Mouse (Mus musculus): ENCODE measurements at regions not wholly inside any gene's neighbourhood (a gene's known extent, or its start where the extent isn't known, plus 50 kb on each side); places are given as distances from the start of the nearest gene placed in this dataset.

- ATAC-seq (replicated peaks; ENCODE audit: low FRiP score, low TSS enrichment, low read depth) (no peak), DNase-seq (ENCODE audit: low spot score) (no peak)
- H3K9ac ChIP-seq (ENCODE audit: low read length), result no peak overlapping the region
- H3K4me1 ChIP-seq (replicated peaks; ENCODE audit: control insufficient read depth, insufficient read depth, low read length), result peaks cover 16% of the 10 kb centered on the region; the same call in 1 of the 2 replicates
- no peaks in the 10 kb centered on the region for H3K27me3 ChIP-seq (replicated peaks; ENCODE audit: control insufficient read depth, insufficient read depth, low read length)
- H3K4me3 ChIP-seq (ENCODE audit: low read depth, low read length), result no peak overlapping the region
- 46% methylated on average over 6 of the region's 6 CpGs for WGBS
- no peak overlapping the region for H3K4me2 ChIP-seq (ENCODE audit: low read length)
- no peak overlapping the region for H3K27ac ChIP-seq (ENCODE audit: low read depth)
- H3K9me3 ChIP-seq (ENCODE audit: control insufficient read depth, low read length), result no peaks in the 10 kb centered on the region
- H3K36me3 ChIP-seq (ENCODE audit: control insufficient read depth, insufficient read depth, low read length), result no peaks in the 10 kb centered on the region
Observed at GRCm38 (mm10) chr12:27496826-27497557, 154.6 kb upstream of the Sox11 start.

DNA sequence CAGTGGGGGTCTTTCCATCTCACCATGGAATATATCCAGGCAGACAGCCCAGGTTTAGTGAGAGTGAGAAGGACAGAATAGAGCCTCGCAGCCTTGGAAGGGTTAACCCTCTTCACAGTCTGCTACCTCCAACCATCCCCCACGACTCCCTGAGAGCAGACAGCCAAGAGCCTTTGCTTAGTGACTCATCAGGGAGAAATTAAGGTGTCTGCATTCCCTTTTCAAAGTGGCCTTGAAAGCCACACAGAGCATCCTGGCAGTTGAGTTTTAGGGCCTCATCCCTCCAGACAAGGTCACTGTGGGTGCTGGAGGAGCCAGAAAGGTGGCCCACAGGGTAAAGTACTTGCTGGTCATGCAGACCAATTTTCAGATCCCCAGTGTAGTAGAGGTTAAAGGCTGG is 149.9 kb upstream of the Sox11 start:
- no peak overlapping the region for H3K9ac ChIP-seq (ENCODE audit: low read length)
- no peak overlapping the region for H3K4me2 ChIP-seq (ENCODE audit: low read length)
- DNase-seq (ENCODE audit: low spot score) (no peak), ATAC-seq (replicated peaks; ENCODE audit: low FRiP score, low TSS enrichment, low read depth) (peak; percentile 61)
- H3K9me3 ChIP-seq (ENCODE audit: control insufficient read depth, low read length), result no peaks in the 10 kb centered on the region
- no peaks in the 10 kb centered on the region for H3K27me3 ChIP-seq (replicated peaks; ENCODE audit: control insufficient read depth, insufficient read depth, low read length)
- no peak overlapping the region for H3K4me3 ChIP-seq (ENCODE audit: low read depth, low read length)
- no peaks in the 10 kb centered on the region for H3K36me3 ChIP-seq (ENCODE audit: control insufficient read depth, insufficient read depth, low read length)
- 11% methylated on average over 2 of the region's 2 CpGs for WGBS
- H3K4me1 ChIP-seq (replicated peaks; ENCODE audit: control insufficient read depth, insufficient read depth, low read length), result peaks cover 10% of the 10 kb centered on the region; the same call in 1 of the 2 replicates
- H3K27ac ChIP-seq (ENCODE audit: low read depth), result no peak overlapping the region

DNA sequence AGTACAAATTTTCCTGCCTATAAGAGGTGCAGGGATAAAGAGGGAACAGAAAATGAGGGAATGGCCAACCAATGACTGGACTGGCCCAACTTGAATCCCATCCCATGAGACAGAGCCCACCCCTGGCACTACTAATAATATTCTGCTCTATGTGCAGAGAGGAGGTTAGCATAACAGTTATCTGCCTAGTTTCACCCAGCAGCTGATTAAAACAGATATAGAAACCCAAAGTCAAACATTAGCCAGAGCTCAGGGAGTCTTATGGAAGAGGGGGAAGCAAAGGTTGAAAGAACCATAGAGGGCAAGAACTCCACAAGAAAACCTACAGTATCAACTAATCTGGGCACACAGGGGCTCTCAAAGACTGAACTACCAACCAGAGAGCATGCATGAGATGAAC is 138.9 kb upstream of the Sox11 start:
- DNase-seq (ENCODE audit: low spot score), result no peak
- H3K27ac ChIP-seq (ENCODE audit: low read depth), result no peak overlapping the region
- no peaks in the 10 kb centered on the region for H3K27me3 ChIP-seq (replicated peaks; ENCODE audit: control insufficient read depth, insufficient read depth, low read length)
- H3K4me1 ChIP-seq (replicated peaks; ENCODE audit: control insufficient read depth, insufficient read depth, low read length), result no peaks in the 10 kb centered on the region
- H3K9me3 ChIP-seq (ENCODE audit: control insufficient read depth, low read length), result no peaks in the 10 kb centered on the region
- no peak for ATAC-seq (replicated peaks; ENCODE audit: low FRiP score, low TSS enrichment, low read depth)
- H3K36me3 ChIP-seq (ENCODE audit: control insufficient read depth, insufficient read depth, low read length), result no peaks in the 10 kb centered on the region
- H3K9ac ChIP-seq (ENCODE audit: low read length), result no peak overlapping the region
- no peak overlapping the region for H3K4me2 ChIP-seq (ENCODE audit: low read length)
- H3K4me3 ChIP-seq (ENCODE audit: low read depth, low read length), result no peak overlapping the region

DNA sequence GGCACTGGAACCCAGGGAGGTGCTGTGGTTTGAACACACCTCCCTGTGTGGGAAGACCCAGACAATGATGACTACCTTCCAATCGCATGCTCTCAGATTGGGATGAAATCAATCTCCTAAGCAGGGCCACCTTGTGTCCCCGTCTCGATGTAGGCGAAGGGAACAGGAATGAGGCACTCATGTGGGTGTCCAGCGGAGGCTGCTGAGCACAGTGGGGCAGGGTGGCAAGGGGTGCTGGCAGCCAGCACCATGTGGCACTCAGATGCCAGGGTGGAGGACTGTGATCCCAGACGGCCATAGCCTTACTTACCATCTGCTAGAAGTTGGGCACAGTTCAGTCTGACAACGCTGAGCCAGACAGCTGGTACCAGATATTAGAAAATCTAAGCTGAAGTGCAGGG is 137.2 kb upstream of the Sox11 start:
- DNase-seq (ENCODE audit: low spot score) (no peak), ATAC-seq (replicated peaks; ENCODE audit: low FRiP score, low TSS enrichment, low read depth) (no peak)

DNA sequence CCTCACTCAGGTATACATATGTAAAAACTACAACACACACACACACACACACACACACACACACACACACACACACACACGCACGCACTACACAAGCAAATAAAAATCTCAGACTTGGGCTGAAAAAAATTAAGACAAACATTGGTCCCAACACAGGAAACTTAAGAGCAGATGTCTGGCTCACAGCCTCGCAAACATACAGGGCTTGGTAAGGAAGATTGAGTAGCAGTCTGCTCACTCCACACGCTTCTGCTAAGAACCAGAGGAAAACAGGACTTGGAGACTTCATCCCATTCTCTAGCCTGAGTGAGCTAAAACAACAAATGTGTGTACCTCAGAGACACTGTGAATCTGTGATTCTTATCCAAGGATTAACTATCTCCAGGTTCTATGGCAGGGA is 132.3 kb upstream of the Sox11 start:
- Histone ChIP-seq H3K4me3 (ENCODE audit: low read depth, low read length) (no peak overlapping the region), H3K4me2 (ENCODE audit: low read length) (no peak overlapping the region), H3K9ac (ENCODE audit: low read length) (no peak overlapping the region), H3K36me3 (ENCODE audit: control insufficient read depth, insufficient read depth, low read length) (no peaks in the 10 kb centered on the region), H3K9me3 (ENCODE audit: control insufficient read depth, low read length) (no peaks in the 10 kb centered on the region), H3K27me3 (replicated peaks; ENCODE audit: control insufficient read depth, insufficient read depth, low read length) (no peaks in the 10 kb centered on the region), H3K4me1 (replicated peaks; ENCODE audit: control insufficient read depth, insufficient read depth, low read length) (peaks cover 14% of the 10 kb centered on the region), H3K27ac (ENCODE audit: low read depth) (no peak overlapping the region)
- 33% methylated on average over 4 of the region's 4 CpGs for WGBS
- DNase-seq (ENCODE audit: low spot score) (no peak), ATAC-seq (replicated peaks; ENCODE audit: low FRiP score, low TSS enrichment, low read depth) (no peak)

More for the DNA sequence above, 137.2 kb upstream of the Sox11 start:
- Histone ChIP-seq H3K4me1 (replicated peaks; ENCODE audit: control insufficient read depth, insufficient read depth, low read length) (no peaks in the 10 kb centered on the region), H3K27ac (ENCODE audit: low read depth) (no peak overlapping the region), H3K9ac (ENCODE audit: low read length) (no peak overlapping the region), H3K4me2 (ENCODE audit: low read length) (no peak overlapping the region), H3K9me3 (ENCODE audit: control insufficient read depth, low read length) (no peaks in the 10 kb centered on the region), H3K36me3 (ENCODE audit: control insufficient read depth, insufficient read depth, low read length) (no peaks in the 10 kb centered on the region), H3K27me3 (replicated peaks; ENCODE audit: control insufficient read depth, insufficient read depth, low read length) (no peaks in the 10 kb centered on the region), H3K4me3 (ENCODE audit: low read depth, low read length) (no peak overlapping the region)
- 89% methylated on average over 7 of the region's 7 CpGs for WGBS

DNA sequence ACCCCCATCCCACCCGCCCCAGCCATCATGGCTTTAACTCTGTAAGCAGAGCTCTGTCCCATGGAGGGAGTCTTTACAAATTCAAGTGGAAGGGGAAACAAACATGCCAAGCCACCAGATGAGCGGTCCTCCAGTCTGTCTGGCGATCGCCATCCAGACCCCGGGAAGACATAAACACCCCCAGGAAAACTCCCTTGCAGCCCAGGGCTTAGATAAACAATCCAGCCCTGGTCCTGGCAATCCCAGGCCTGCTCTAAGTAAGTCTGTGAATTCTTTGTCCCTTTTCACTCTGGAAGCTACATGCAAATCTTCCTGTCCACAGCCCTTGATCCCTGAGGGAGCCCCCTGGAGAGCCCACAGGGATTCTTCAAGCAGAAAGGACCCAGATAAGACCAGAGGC is 129.2 kb upstream of the Sox11 start:
- no peaks in the 10 kb centered on the region for H3K27me3 ChIP-seq (replicated peaks; ENCODE audit: control insufficient read depth, insufficient read depth, low read length)
- no peaks in the 10 kb centered on the region for H3K9me3 ChIP-seq (ENCODE audit: control insufficient read depth, low read length)
- DNase-seq (ENCODE audit: low spot score) (no peak), ATAC-seq (replicated peaks; ENCODE audit: low FRiP score, low TSS enrichment, low read depth) (no peak)
- H3K9ac ChIP-seq (ENCODE audit: low read length), result no peak overlapping the region
- H3K4me1 ChIP-seq (replicated peaks; ENCODE audit: control insufficient read depth, insufficient read depth, low read length), result peaks cover 14% of the 10 kb centered on the region
- no peak overlapping the region for H3K4me2 ChIP-seq (ENCODE audit: low read length)
- peak overlapping the region; percentile 24; the same call in 1 of the 2 replicates for H3K27ac ChIP-seq (ENCODE audit: low read depth)
- H3K4me3 ChIP-seq (ENCODE audit: low read depth, low read length), result no peak overlapping the region
- H3K36me3 ChIP-seq (ENCODE audit: control insufficient read depth, insufficient read depth, low read length), result no peaks in the 10 kb centered on the region
- WGBS, result 9% methylated on average over 5 of the region's 5 CpGs

DNA sequence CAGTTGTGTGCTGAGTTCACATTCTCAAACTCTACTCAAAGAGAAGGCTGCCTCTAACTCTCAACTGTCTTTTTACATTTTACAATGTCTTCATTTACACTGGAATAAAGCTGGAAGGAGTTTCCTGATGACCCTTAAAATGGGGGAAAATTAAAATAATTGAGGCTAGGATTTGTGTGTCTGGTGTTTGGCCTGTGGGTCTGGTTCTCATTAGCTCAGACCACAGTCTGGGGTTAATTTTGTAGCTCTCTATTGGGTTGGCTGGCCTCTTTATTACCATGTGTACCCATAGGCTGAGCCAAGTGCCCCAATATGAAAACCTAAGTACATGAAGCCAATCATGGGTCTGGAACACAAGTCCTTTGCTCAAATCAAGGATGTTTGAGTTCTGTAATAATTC is 128.0 kb upstream of the Sox11 start:
- Histone ChIP-seq H3K36me3 (ENCODE audit: control insufficient read depth, insufficient read depth, low read length) (no peaks in the 10 kb centered on the region), H3K27ac (ENCODE audit: low read depth) (no peak overlapping the region), H3K27me3 (replicated peaks; ENCODE audit: control insufficient read depth, insufficient read depth, low read length) (no peaks in the 10 kb centered on the region), H3K4me1 (replicated peaks; ENCODE audit: control insufficient read depth, insufficient read depth, low read length) (peaks cover 22% of the 10 kb centered on the region), H3K4me2 (ENCODE audit: low read length) (no peak overlapping the region), H3K9me3 (ENCODE audit: control insufficient read depth, low read length) (no peaks in the 10 kb centered on the region), H3K4me3 (ENCODE audit: low read depth, low read length) (no peak overlapping the region), H3K9ac (ENCODE audit: low read length) (no peak overlapping the region)
- DNase-seq (ENCODE audit: low spot score) (no peak), ATAC-seq (replicated peaks; ENCODE audit: low FRiP score, low TSS enrichment, low read depth) (no peak)

DNA sequence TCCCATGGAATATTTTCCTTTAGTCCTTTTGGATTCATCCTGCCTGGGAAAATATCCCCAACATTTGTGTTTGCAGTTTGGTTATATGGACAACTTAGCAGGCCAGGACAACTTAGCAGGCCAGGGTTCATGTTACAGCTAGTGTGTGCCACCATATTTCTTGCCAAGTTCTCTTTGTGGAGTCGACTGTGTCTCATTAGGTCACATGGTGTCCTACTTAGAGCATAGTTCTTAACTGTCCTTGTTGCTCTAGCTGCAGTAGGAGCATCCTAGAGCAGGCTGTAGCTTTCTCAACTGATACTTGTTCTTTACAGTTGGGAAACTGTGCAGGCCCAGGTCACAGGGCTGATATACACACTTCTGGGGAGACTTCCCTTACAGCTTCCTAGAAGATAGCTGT is 126.4 kb upstream of the Sox11 start:
- WGBS, result 56% methylated on average over 1 of the region's 1 CpGs
- H3K4me1 ChIP-seq (replicated peaks; ENCODE audit: control insufficient read depth, insufficient read depth, low read length), result peaks cover 22% of the 10 kb centered on the region
- no peaks in the 10 kb centered on the region for H3K36me3 ChIP-seq (ENCODE audit: control insufficient read depth, insufficient read depth, low read length)
- no peak overlapping the region for H3K4me2 ChIP-seq (ENCODE audit: low read length)
- no peak overlapping the region for H3K27ac ChIP-seq (ENCODE audit: low read depth)
- ATAC-seq (replicated peaks; ENCODE audit: low FRiP score, low TSS enrichment, low read depth) (no peak), DNase-seq (ENCODE audit: low spot score) (no peak)
- no peaks in the 10 kb centered on the region for H3K27me3 ChIP-seq (replicated peaks; ENCODE audit: control insufficient read depth, insufficient read depth, low read length)
- no peaks in the 10 kb centered on the region for H3K9me3 ChIP-seq (ENCODE audit: control insufficient read depth, low read length)
- H3K4me3 ChIP-seq (ENCODE audit: low read depth, low read length), result no peak overlapping the region
- no peak overlapping the region for H3K9ac ChIP-seq (ENCODE audit: low read length)

- Histone ChIP-seq H3K4me2 (ENCODE audit: low read length) (no peak overlapping the region), H3K9me3 (ENCODE audit: control insufficient read depth, low read length) (no peaks in the 10 kb centered on the region), H3K4me1 (replicated peaks; ENCODE audit: control insufficient read depth, insufficient read depth, low read length) (peaks cover 22% of the 10 kb centered on the region), H3K27ac (ENCODE audit: low read depth) (no peak overlapping the region), H3K27me3 (replicated peaks; ENCODE audit: control insufficient read depth, insufficient read depth, low read length) (no peaks in the 10 kb centered on the region), H3K4me3 (ENCODE audit: low read depth, low read length) (no peak overlapping the region), H3K9ac (ENCODE audit: low read length) (no peak overlapping the region), H3K36me3 (ENCODE audit: control insufficient read depth, insufficient read depth, low read length) (no peaks in the 10 kb centered on the region)
- WGBS, result 79% methylated on average over 3 of the region's 3 CpGs
- no peak for ATAC-seq (replicated peaks; ENCODE audit: low FRiP score, low TSS enrichment, low read depth)
- no peak for DNase-seq (ENCODE audit: low spot score)
Observed at GRCm38 (mm10) chr12:27468141-27468540, 125.8 kb upstream of the Sox11 start.

All from intestine, embryonic 14.5 days (tissue).